Mouse (Mus musculus) spleen, postnatal 4 days (tissue): ENCODE data around the gene Tia1.

Source experiments
- DNase-seq, 2 experiments: peaks; one replicate each; pipeline ENCODE4 v3.0.0; 2022; ENCODE audit warnings: low spot score in 2 of 2

Tia1 gene

GRCm38 (mm10) chr6:86431531-86431930 is 27.5 kb downstream of the Tia1 start:
- no peak for DNase-seq

DNA sequence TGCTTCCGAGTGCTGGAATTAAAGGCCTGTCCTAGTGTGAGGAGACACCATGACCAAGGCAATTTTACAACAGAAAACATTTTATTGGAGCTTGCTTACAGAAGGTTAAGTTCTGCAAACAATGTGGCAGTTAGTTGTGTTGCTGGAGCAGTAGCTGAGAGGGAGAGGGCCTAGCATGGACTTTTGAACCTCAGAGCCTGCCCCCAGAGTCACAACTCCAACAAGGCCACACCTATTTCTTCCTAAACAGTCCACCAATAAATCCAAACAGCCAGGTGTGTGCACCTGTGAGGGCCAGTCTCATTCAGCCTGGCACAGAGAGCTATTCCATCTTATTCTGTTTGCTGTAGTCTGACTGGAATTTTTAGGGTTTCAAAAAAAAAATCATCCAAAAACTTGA is 29.7 kb downstream of the Tia1 start:
- no peak for DNase-seq

DNA sequence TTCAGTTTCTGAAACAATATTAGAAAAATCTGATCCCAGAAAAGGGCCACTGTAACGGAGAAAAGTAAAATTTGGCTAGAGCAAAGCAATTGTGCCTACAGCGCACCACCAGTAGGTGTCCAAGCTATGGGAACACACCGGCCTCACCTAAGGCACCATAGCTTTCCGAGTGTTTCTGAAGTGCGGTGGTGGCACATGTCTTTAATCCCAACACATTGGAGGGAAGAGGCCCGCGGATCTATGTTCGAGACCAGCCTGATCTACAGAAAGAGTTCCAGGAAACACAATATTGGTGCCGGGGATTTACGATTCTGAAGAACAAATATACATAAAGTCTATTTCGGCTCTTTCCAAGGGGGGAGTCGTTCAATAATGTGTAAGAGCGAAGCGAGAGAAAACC is 33.7 kb downstream of the Tia1 start:
- DNase-seq, result peak; percentile 62 to 79

DNA sequence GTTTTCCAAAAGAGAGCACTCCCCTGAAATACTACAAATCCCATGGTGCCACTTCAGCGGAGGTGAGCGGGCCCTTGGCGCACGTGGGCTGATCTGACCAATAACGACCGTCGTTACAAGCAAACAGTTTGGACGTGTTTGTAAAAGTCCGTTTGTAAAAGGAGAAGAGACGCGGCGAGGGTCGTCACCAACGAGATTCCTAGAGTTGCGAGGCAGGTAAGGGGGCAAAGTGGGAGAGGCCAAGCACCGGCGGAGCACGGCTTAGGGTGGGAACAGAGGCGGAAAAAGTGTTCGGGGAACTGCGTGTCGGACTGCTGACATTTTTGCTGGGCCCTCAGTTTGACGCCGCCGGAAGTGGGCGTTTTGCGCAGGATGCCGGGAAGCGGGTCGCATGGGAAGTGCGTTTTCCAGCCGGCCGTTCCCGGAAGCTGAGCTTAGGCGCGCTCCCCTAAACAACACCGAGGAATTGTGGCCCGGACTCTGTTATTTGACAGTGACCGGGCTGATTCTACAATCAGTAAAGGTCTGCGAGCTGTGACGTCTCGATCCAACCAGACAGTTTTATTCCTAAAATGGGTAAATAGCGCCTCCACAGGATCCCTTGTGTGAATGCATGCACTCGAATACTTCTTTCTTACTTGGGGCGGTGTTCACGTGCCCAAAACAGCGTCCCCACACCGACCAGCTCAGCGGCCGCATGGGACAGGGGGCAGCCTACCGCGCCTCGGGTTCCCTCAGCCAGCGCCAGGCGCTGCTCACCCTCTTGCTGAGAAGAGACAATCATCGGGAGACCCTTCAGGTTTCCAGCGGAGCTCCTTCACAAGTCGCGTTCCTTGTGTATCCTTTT is 34.5 kb downstream of the Tia1 start, which contains the start of gene C87436:
Gene C87436, plus strand, starts transcription at position 103 of the 847 bp plus-strand sequence.
- peak; percentile 89 to 95 for DNase-seq

GRCm38 (mm10) chr6:86439119-86439496 is 35.1 kb downstream of the Tia1 start:
- no peak for DNase-seq

- DNase-seq, result no peak
Observed at GRCm38 (mm10) chr6:86439531-86439930, 35.5 kb downstream of the Tia1 start.

DNA sequence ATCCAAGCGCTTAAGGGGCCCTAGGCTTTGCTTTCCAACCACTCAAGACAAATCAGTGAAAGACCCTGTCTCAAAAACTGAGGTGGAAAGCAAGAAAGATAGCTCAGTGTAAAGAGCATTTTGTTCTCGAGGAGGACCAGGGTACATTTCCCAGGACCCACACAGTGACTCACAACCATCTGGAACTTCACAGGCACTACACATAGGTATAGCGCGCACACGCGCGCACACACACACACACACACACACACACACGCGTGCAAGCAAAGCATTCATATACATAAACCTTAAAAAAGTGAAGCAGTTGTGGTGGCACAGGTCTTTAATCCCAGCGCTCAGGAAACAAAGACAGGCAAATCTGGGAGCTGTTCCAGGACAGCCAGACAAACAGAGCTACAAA is 37.6 kb downstream of the Tia1 start:
- no peak for DNase-seq

DNA sequence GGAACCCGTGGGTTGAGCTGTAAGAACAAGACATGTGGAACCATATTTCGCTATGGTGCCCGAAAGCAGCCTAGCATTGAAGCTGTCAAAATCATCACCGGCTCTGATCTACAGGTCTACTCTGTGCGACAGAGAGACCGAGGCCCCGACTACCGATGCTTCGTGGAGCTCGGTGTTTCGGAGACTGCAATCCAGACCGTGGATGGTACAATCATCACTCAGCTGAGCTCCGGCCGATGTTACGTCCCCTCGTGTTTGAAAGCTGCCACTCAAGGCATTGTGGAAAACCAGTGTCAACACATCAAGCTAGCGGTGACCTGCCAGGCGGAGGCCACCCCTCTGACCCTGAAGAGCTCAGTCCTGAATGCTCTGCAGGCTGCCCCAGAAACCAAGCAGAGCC is 41.5 kb downstream of the Tia1 start:
- no peak for DNase-seq

DNA sequence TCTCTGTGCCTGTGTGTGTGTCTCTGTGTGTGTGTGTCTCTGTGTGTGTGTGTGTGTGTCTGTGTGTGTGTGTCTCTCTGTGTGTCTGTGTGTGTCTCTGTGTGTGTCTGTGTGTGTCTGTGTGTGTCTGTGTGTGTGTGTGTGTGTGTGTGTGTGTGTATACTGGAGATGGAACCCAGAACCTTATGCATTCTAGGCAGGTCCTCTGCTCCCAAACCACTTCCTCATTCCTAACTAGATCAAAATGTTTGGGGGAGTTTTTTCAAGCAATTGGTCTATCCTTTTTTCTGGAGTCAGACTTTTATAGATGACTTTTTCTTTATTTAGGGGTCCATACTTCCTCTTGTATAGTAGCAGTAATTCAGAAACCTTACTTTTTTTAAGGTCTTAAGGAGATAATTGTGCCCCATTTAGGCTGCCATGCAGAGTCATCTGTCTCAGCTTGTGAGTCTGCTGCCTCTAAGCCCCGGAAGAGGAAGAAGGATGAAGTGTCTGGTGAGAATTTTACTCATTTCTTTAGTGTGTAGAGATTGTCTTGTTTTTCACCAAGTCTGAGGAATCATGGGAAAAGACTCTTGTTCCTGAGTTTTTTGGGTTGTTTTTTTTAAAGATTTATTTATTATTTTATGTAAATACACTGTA is 43.0 kb downstream of the Tia1 start:
- DNase-seq, result no peak

DNA sequence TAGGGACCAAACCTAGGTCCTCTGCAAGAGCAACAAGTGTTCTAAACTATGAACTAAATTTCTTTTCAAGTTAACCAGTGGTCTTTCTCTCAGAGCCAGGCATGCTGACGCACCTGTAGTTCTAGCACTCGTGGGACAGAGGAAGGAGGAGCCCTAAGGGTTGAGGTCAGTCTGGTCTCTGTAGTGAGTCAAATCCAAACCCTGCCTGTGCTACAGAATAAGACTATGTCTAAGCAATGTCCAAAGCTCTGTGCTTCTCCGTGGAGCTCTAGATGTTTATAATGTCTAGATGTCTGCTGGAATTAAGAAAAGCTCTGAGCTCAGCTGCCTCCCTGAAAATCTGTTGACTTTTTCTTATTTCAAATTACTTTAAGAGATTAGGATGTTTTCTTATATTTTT is 52.7 kb downstream of the Tia1 start:
- DNase-seq, result no peak

DNA sequence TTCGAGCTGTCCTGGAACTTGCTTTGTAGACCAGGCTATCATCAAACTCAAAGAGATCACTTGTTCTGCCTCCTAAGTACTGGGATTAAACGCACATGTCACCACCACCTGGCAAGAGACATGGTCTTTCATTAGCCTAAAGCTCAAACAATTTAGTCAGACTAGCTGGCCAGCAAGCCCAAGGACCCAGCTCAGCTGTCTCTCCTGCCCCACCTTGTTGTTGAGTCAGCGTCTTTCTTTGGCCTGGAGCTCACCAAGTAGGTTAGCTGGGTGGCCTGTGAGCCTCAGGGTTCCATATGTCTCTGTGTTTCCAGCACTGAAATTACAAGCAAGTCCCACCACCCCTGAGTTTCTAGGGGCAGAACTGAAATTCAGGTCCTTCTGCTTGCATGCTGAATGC is 59.1 kb downstream of the Tia1 start:
- DNase-seq, result no peak

- no peak for DNase-seq
Observed at GRCm38 (mm10) chr6:86471317-86471716, 67.3 kb downstream of the Tia1 start.

DNA sequence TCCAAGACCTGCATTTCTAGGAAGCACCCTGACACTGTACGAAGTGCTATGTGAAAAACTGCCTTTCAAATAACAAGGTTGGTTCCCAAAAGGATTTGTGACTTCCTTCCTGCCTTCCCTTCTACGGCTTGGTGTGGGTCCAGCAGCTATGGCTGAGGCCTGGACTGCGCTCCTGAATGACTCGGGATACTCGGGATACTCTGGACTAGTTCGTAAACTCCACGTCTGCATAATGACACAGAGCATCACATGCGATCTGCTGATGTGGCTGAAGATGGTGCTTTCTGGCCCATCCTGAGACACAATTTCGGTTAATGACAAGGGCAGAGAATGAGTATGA is 67.7 kb downstream of the Tia1 start:
- no peak for DNase-seq

DNA sequence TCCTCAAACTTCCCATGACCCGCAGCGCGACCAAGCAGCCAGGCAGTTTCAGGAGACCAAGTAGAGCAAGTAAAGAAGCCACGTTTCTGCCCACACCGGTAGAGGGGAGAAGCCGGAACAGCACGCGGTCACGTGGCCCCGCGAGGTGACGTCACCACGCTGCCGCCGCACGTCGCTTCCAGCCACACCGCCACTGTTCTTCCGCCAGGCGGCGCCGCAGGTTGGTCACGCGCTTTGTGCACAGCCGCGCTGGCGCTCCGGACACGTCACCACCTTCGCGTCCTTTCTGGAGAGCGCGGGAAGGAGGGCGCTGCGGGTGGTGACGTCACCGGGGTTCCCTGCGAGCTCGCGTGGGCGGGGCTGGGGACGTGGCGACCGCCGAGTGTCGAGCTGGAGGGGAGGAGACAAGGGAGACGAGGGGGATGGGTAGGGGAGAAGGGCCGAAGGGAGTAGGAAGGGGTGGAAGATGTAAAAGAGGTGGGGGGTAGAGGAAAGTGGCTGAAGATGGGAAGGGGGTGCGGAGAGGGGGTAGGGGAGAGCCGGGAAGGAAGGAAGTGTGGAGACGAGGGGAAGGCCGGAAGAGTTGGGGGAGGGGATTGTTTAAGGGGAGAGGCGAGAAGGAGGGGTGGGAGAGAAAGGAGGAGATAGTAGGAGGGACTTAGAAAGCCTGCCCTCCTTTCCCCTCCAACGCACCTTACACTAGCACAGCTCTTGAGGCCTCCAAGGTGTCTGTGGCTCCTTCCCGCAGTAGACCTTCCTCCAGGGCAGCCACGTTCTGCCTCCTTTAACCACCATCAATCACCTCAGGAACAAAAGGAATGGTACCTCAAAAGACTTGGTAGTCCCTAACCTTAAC is 68.3 kb downstream of the Tia1 start:
- peak; percentile 99 to 100 for DNase-seq

- DNase-seq, result no peak
Observed at GRCm38 (mm10) chr6:86473077-86473476, 69.1 kb downstream of the Tia1 start.

- no peak for DNase-seq
Observed at GRCm38 (mm10) chr6:86474072-86474471, 70.1 kb downstream of the Tia1 start.

GRCm38 (mm10) chr6:86474646-86475181 is 70.7 kb downstream of the Tia1 start:
- no peak for DNase-seq

DNA sequence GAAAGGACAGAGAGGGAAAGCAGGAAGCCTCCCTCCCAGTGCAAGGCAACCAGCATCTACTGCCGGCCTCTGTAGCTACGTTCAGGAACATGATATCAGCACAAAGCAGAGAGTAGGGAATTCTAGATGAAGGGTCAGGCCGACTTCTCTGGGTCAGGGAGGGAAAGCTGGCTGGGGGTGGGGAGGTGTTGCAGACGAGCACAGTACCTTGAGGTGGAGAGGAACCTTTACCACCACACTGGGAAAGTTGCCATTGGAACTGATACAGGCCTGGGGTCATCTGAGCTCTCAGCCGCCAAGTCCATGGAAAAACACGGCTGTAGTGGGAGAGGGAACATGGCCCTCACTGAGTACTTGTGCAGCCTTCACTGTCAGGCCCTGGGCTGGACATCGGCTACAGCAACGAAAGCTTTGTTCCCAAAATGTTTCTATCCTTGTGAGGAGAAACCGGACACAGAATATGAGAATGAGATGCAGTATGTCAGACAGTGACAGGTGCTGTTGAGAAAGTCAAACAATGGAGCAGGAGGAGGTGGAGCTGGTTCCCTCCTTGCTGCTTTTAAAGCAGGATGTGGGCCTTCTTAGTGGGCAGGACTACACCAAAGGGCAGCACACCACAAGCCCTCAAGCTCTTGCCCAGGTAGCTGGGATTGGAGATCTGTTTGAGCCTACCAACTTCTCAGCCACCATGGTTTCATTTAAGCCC is 71.6 kb downstream of the Tia1 start:
- DNase-seq, result no peak

- no peak for DNase-seq
Observed at GRCm38 (mm10) chr6:86476931-86477330, 72.9 kb downstream of the Tia1 start.

DNA sequence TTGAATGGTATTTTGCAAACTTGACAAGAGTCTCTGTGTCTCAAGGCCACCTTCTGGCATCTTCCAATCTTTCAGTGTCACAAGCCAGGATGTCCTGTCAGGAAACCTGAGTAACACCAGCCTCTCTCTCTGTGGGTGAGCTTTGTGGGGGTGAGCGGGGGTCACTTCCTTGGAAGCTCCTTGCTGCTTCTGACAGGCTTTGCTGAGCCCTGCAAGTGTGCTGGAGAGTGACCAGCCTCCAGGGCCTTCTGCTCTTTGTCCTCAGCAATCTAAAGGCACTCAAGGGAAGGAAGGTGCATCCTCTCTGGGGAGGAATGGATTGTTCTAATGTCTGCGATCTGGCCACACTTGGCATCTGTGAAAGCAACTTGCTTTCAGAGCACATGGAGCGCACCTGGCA is 75.3 kb downstream of the Tia1 start:
- no peak for DNase-seq

DNA sequence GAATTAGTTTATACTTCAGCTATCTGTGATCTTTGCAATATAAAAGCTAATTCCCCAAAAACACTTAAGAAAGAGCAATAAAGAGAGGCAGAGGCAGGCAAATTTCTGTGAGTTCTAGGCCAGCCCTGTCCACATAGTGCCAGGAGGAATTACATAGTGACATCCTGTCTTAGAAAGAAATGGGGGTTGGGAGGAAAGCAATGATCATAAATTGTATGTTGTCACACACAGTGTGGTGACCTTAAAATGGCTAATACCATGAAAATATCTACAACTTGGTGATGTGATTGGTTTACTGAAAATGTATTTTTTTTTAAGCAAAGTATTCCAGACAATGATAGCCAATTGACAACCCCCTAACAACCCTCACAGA is 75.8 kb downstream of the Tia1 start:
- no peak for DNase-seq
